Mouse (Mus musculus): ENCODE results near the gene Recql5.

DNA sequence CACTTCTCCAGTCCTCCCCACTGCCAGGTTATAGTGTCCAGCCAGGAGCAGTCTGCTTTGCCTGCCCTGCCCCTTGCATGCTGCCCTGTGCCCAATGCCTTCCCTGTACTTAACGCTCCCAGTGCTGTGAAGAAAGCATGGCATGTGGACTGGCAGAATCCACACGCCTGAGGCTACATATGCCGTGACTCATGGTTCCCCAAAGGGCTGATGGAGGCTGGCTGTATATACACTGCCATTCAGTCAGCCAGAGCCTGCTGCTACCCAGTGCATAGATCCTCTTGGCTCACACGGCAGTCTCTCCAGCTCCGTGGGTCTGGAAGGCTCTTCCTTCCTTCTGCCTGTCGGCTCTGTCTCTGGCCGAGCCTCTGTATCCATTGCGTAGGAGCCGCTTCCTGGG is 15.0 kb upstream of the Recql5 start:
- TF ChIP-seq CTCF (IDR thresholded peaks at IDR 0.05; ENCODE audit: borderline replicate concordance, extremely low read depth, insufficient read depth, insufficient read length) = no peak
- no peak for TF ChIP-seq POLR2A (IDR thresholded peaks at IDR 0.05; ENCODE audit: borderline replicate concordance, extremely low read depth, insufficient read depth, insufficient read length, poor library complexity, severe bottlenecking)

All from brain, embryonic 14.5 days (tissue).